Mouse (Mus musculus) kidney, postnatal 36 days (tissue): ENCODE data around the gene Ablim1.
"Not testable (repeated sequence)": the region's sequence is repeated elsewhere in the genome, so short reads cannot be mapped to it uniquely, and the experiment has no call there.

Experiments
- DNase-seq, 2 experiments: peaks; one replicate each; pipeline ENCODE4 v3.0.0; 2021 to 2022; ENCODE audit warnings: mixed read lengths in 2 of 2

Ablim1 gene

GRCm38 (mm10) chr19:57143646-57144045 lies 171.1 kb downstream of the Ablim1 start:
- DNase-seq, result peak in 1 of 2 experiments; percentile 32

DNA sequence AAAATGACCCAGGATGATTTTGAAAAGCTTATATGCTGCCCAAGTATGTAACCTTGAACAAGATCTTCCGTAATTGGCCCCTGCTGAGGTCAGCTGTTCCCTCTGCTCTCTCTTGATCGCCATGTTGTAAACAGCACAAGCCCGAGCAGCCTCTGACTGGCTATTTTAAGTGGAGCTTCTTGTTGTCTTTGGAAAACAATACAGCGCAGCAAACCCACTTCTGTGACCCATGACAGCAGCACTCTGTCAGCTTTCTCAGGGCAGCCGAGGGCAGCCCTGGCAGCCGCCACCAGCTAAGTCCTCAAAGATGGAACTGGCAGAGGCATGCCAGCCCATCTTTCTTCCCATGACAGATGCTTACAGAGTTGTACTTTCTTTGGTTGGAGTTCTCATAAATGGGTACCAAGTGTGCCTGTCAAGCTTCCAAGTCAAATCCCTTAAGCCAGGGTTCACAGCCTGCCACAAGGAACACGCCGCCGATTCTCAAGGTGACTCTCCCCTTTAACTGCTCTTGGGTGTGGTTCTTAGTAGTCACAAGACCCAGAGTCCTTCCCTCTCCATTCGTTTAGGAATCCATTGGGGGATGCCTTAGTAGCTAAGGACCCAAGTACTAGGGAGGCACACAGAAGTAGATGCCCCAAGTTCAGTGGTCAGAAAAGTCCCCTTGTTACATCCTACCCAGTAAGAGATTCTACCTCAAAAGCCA lies 172.8 kb downstream of the Ablim1 start:
- no peak for DNase-seq

GRCm38 (mm10) chr19:57140874-57141273 lies 173.8 kb downstream of the Ablim1 start:
- DNase-seq, result no peak

GRCm38 (mm10) chr19:57140071-57140470 lies 174.6 kb downstream of the Ablim1 start:
- DNase-seq, result no peak

DNA sequence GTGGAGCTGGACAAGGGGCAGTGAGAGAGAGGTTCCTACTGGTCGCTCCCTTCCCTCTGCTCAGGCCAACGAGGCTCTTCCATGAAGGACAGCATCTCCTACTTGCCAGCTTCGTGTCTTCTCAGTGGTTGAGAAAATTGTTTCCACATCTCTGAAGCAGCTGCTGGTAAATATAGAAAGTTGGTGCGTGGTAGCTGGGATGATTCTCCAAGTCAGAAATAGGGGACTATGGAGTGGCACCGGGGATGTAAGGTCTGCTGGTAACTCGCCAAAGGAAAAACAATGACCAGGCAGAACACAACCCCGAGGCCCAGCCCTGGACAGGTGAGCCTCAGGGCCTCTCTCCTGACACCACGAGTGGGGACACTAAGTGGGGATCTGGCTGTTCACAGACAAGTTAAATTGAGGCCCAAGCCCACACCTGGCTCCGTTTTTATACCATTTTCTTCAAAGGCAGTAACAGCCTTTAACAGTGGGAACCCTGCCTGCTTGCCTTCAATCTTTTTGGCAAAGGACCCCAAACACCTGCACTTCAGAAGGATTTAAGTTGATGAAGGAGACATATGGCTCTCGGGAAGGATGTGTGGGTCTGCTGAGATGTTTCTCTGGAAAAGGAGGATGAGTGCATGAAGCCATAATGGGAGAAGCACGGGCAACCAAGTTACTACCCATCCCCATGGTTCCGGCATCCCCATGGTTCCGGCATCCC lies 175.7 kb downstream of the Ablim1 start:
- no peak for DNase-seq

- no peak for DNase-seq
Observed at GRCm38 (mm10) chr19:57138469-57138868, 176.2 kb downstream of the Ablim1 start.

GRCm38 (mm10) chr19:57138045-57138444 lies 176.7 kb downstream of the Ablim1 start:
- DNase-seq, result no peak

DNA sequence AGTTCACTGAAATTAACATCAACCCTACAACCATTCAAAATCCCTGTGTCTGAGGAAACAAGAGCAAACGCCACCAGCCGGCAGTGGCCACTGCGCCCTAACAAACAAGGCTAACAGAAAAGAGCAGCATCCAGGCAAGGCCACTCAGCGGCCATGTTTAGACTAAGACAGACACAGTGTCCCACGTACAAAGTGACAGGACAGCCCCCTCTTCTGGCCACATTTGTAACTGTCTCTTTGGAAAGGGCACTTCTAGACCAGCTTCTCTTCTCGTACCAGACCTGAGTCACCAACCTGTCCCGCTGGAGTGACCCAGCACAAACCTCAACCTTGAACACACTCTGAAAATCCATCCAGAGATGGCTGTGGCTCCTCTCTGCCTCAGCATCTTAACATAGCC lies 178.5 kb downstream of the Ablim1 start:
- DNase-seq, result peak; percentile 62 to 78

DNA sequence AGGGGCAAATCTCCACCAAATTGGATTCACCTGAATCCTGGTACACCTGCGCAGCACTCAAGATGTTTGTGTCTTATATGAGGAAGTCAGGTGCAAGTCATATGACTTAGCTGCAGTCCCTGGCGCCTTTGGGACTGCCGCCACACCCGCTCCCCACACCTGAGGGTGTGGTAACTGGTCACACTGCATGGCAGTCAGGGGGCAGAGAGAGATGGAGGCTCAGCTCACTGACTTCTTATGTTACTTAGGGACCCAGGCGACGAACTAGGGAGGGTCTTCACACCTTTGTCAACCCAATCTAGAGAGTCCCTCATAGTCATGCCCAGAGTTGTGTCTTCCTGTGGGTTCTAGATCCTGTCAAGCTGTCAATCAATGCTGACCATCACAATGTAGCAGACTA lies 179.1 kb downstream of the Ablim1 start:
- DNase-seq, result not testable (repeated sequence)

- DNase-seq, result no peak
Observed at GRCm38 (mm10) chr19:57134654-57135348, 179.9 kb downstream of the Ablim1 start.

DNA sequence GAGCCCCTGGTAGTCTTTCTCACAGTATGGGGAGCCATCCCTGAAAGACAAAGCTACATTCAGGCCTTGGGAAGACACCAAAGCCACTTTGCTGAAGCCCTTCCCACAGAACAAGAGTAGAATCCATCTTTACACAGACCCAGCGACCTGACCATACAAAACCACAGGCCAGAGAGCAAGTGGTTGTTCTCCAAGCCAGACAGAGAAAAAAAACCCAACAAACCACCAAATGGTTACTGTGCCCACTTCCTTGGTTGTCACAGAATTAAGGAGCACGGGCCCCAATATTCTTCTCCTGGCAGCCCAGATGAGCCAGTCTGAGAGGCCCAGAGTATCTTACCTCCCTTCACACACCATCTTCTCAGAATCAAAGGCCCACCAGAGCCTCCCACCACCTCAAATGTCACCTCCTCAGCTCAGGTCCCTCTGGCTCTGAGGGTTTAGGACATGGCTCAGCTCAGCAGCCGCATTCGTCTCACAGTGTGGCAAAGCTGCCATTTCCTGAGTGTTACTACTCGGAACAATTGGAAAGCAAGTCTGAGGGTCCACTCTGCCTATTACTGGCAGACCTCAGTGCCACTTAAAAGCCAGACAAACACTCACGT lies 181.7 kb downstream of the Ablim1 start:
- no peak for DNase-seq

- DNase-seq, result peak; percentile 42 to 54
Observed at GRCm38 (mm10) chr19:57132281-57132680, 182.4 kb downstream of the Ablim1 start.

DNA sequence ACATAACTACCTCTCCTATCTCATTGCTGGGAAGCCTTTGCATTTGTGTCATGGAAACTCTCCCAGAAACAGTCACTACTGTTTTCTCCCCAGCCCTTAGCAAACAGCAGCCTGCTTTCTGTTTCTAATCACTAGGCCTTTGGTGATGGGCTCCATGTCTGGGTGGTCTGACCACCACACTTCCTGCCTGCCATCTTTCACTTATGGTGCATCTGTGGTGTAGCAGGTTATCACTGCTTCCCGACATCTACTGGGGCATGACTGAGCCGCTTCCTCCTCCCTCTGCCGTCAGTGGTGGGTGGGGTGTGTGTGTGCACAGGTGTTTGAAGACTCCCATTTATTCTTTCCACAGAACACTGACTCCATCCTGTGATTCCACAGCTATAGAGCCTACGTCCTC lies 183.4 kb downstream of the Ablim1 start:
- DNase-seq, result no peak

DNA sequence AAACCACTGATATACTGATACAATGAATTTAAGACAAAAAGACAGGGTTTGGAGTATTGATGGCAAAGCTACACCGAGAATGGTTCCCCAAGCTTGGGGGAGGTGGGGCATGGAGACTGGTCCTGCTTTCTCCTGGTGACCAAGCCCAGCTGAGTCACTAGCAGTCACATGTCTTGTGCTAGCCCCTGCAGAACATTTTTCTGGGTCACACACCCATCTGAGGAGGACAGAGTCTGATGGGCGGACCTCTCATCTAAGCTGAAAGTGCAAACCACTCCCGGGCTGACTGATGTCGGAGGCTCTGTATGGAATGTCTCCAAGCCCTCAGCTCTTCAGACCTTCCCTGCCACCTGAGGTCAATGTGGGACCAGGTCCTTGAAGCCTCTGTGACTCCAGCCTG lies 184.1 kb downstream of the Ablim1 start:
- DNase-seq, result no peak

GRCm38 (mm10) chr19:57129729-57130128 lies 185.0 kb downstream of the Ablim1 start:
- DNase-seq, result no peak

- DNase-seq, result no peak
Observed at GRCm38 (mm10) chr19:57128037-57128436, 186.7 kb downstream of the Ablim1 start.

DNA sequence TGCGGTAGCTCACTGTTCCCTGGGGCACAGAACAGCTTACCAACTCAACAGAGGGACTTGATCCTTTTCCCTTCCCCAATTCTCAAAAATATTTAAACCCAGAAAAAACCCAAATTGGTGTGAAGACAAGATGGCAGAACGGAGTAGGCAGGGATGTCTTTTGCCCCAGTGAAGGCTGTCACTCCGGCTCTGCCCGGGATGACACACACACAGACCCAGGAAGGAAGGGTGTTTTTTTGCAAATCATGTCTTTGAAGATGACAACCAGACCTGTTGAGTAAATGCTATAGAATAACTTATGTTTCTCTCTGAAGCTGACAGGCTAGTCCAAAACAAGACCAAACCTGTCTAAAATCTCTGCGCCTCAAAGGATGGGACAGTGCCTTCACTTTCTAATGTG lies 187.2 kb downstream of the Ablim1 start:
- DNase-seq, result no peak

GRCm38 (mm10) chr19:57126950-57127349 lies 187.8 kb downstream of the Ablim1 start:
- no peak for DNase-seq

DNA sequence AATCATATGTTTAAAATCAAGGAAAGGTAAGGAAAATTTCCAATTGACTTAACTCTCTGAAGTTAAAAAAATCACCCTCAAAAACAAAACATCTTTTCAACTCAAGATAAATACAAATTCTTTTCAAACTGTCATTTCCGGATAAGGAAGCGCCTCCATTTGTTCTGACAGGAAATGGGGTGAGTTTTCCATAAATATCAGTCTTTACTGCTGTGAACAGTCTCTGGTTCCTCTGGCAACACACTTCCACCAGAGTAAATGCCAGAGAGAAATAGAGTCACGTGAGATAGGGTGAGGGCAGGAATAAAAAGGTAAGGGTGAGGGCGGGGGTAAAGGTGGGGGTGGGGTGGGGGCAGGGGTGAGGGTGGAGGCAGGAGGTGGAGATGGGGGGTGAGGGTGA lies 189.8 kb downstream of the Ablim1 start:
- no peak for DNase-seq

GRCm38 (mm10) chr19:57124138-57124519 lies 190.6 kb downstream of the Ablim1 start:
- no peak for DNase-seq

DNA sequence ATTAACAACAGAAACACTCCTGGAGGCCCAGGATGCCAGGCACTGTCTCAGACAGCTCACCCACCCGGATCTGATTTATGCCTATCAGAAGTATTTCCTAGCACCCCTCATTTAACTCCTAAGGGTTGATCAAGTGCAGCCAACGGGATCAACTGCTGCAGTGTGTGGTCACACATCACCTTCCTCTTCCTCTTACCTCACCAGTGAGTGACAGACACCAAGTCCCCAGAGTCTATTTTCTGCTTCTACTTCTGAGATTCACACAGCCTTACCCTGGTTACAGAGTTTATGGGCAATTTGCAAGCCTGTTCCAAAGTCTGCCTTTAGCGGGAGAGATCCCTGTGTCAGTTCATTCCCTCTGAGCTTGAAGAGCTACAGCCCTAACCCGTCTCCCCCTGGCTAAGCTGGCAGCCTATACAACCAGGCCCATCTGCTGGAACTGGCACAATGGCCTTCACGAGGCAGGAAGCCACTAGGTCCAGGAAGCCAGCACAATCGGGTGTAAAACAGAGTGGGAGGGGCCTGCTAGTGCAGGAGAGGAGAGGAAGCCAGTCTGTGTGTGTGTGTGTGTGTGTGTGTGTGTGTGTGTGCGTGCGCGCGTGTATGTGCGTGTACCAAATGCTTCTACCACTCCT lies 191.1 kb downstream of the Ablim1 start:
- peak; percentile 76 to 85 for DNase-seq

DNA sequence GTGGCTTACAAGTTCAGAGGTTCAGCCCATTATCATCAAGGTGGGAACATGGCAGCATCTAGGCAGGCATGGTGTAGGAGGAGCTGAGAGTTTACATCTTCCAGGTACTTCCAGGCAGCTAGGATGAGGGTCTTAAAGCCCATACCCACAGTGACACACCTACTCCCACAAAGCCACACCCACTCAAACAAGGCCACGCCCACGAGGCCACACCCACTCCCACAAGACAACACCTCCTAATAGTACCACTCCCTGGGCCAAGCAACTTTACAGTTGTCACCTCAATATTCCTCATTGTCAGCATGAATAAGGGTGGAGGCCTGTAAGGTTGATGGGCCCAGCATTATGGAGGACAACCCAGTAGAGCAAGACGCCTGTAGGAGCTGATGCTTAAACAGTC lies 192.5 kb downstream of the Ablim1 start:
- DNase-seq, result no peak

DNA sequence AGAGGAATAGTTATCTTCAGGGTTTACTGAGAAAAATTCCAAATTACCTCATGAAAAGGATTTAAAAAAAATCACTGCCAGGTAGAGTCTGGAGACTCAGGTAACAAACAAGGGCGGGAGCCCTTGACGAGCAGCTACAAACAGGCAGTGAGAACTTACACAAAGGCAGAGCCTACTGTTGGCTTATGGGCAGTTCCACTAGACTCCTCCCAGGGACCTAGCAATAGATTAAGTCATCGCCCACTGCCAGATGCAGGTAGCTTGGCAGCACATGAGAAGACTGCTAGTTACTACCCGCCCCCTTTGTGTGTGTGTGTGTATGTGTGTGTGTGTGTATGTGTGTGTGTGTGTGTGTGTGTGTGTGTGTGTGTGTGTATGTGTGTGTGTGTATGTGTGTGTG lies 193.7 kb downstream of the Ablim1 start:
- DNase-seq, result no peak
